Mouse (Mus musculus): ENCODE results near the gene Tppp2. TPM values are rescaled to one million over a fixed set of nuclear protein-coding genes. Genes with fewer than 3 reads are reported as not detected.
A peak's percentile ranks its signal among the peaks of the same experiment; 100 is the strongest.
"Not testable (repeated sequence)": the region's sequence is repeated elsewhere in the genome, so short reads cannot be mapped to it uniquely, and the experiment has no call there.

The Tppp2 gene
- polyA plus RNA-seq, 1 experiment from 2014 or later: not detected

DNA sequence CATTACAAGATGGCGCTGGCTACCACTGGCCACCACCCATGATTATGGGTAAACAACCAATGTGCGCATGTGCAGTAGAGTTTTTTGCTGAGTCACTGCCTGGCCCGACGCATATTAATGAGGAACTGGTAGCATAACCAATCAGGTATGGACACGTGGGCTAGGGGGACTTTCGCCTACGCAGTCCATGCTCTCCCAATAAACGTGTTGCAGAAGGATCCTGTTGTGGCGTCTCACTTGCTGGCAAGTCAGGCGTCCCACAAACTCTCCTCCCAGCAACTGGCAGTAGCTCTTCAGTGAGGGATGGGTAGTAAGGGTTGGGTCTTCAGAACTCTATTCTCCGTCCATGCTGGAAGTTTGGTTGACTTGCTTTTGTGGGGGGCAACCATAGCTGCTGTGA, 8.7 kb downstream of the Tppp2 start:
- not testable (repeated sequence) for H3K4me3 ChIP-seq; H3K9ac ChIP-seq; ATAC-seq (ENCODE audit: extremely low read depth, insufficient number of reproducible peaks, low FRiP score, low TSS enrichment); H3K36me3 ChIP-seq; H3K9me3 ChIP-seq; H3K27ac ChIP-seq (replicated peaks); H3K4me2 ChIP-seq; H3K27me3 ChIP-seq (replicated peaks)
- peaks cover 39% of the 10 kb centered on the region for H3K4me1 ChIP-seq
- 87% methylated on average over 11 of the region's 11 CpGs for WGBS

DNA sequence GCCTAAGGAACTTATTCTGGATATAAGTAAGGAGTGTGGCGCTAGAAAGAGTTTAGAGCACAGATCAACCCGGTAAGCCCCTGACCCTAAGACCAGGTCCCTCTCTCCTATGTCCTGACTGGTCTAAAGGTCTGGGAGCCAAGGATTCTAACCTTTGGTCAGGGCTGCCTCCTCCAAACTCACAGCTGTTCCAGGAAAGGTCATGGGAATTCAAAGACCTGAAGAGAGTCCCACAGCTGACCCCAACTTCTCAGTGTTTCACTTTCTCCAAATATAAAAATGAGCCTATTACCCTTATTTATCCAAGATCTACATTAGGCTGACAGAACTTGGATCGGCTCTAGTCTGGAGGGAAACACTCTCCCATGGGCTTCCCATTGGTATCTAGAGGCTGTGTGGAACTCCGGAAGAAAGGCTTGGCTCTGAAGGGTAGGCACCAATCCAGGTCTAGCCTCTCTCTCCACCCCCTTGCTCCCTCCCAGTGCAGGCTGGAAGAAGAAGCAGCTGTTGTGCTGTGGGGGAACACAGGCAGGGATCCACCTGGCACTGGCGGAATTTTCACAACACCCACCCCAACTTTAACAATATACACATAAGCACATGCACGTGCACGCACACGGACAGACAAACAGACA, 11.2 kb downstream of the Tppp2 start:
- Histone ChIP-seq H3K9me3 (no peaks in the 10 kb centered on the region), H3K27ac (replicated peaks) (peak overlapping the region; percentile 30; the same call in 1 of the 2 replicates), H3K9ac (peak overlapping the region; percentile 24; the same call in 1 of the 2 replicates), H3K4me1 (peaks cover 15% of the 10 kb centered on the region), H3K4me3 (no peak overlapping the region), H3K36me3 (no peaks in the 10 kb centered on the region), H3K27me3 (replicated peaks) (no peaks in the 10 kb centered on the region), H3K4me2 (peak overlapping the region; percentile 28; the same call in 1 of the 2 replicates)
- 67% methylated on average over 8 of the region's 8 CpGs for WGBS
- no peak for ATAC-seq (ENCODE audit: extremely low read depth, insufficient number of reproducible peaks, low FRiP score, low TSS enrichment)

DNA sequence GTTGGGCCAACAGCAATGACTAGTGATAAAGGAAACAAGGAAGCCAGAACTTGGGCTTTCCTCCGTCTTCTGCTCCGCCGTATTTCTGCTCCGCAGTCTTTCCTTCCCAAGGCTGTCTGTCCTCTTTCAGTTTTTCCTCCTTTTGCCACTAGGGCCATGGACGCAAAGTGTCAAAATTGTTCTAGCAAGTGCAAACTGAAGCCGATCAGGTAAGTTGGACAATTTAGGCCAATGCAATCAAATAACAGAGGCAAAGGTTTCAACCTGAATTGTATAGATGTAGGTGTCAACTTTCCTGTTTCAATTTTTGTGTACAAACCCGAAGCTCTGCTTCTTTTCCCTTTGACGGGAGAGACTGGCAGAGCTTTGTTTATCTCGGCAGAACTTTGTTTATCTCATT, 11.7 kb downstream of the Tppp2 start:
- ATAC-seq (ENCODE audit: extremely low read depth, insufficient number of reproducible peaks, low FRiP score, low TSS enrichment): no peak
- H3K27ac ChIP-seq (replicated peaks): peak overlapping the region; percentile 30; the same call in 1 of the 2 replicates
- 50% methylated on average over 9 of the region's 9 CpGs for WGBS

DNA sequence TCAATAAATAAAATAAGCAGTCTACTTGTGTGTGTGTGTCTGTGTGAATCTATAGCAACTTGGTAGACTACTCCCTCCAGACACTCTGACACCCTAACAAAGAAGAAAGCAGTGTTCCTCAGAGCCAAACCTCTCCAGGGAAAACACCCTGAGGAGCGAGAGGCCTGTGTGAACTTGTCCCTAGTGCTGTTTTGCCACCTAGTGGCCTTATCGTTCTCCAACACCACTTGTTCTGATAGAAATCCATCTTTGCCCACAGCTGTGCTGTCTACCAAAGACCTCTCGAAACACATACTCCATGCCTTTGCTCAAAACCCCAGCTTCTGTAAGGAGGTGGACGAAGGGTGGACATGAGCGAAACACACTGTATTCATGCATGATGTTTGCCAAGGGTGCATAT, 12.6 kb downstream of the Tppp2 start:
- no peak for ATAC-seq (ENCODE audit: extremely low read depth, insufficient number of reproducible peaks, low FRiP score, low TSS enrichment)
- 28% methylated on average over 5 of the region's 5 CpGs for WGBS
- peak overlapping the region; percentile 44; the same call in 1 of the 2 replicates for H3K9ac ChIP-seq
- H3K27ac ChIP-seq (replicated peaks): no peak overlapping the region
- peaks cover 14% of the 10 kb centered on the region for H3K4me1 ChIP-seq
- H3K27me3 ChIP-seq (replicated peaks): no peaks in the 10 kb centered on the region
- no peaks in the 10 kb centered on the region for H3K36me3 ChIP-seq
- H3K9me3 ChIP-seq: no peaks in the 10 kb centered on the region
- no peak overlapping the region for H3K4me2 ChIP-seq
- H3K4me3 ChIP-seq: no peak overlapping the region

More for the DNA sequence above, 11.7 kb downstream of the Tppp2 start:
- Histone ChIP-seq H3K27me3 (replicated peaks) (no peaks in the 10 kb centered on the region), H3K9me3 (no peaks in the 10 kb centered on the region), H3K4me3 (no peak overlapping the region), H3K9ac (peak overlapping the region; percentile 24), H3K4me2 (peak overlapping the region; percentile 28; the same call in 1 of the 2 replicates), H3K36me3 (no peaks in the 10 kb centered on the region), H3K4me1 (peaks cover 14% of the 10 kb centered on the region)

DNA sequence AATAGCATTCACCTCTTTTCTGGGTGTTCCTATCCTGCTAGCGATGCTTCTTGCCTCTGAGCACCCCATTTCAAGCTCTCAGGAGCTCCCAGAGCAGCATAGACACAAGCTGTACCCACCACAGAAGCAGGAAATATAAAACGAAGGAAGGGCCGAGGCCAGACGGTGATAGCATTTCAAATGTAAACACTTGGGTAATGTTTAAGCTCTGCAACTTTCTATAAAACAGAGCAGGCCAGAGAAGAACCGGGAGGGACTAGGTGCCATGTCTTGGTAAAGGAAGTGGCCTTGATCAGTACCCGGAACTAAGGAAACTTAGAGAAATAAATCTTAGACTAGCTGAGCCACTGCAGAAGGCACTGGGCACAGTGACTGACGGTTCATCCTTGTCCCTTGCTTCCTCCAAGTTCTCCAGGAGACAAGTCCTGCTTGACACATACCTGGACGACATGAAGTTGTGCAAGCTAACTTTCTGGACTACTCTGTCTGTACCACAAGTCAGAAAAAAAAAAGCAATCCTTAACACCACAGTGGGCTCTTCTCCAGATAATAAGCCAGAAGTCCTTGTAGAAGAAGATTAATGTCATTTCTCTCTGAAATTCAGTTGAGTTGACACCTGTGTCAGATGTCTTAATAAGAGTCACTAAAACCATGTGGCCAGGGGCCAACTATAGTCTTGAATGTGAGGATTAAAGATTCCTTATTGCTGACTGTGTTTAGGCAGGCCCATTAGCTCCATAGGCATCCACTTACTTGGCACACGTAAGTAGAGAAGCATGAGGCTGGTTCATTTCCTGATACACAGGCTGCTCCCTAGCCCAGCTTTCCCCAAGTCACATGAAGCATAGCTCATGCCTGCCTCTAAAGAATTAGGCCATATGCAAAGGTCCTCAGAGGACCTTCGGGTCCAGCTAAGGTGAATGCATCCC, 14.1 kb downstream of the Tppp2 start:
- no peaks in the 10 kb centered on the region for H3K9me3 ChIP-seq
- no peak for ATAC-seq (ENCODE audit: extremely low read depth, insufficient number of reproducible peaks, low FRiP score, low TSS enrichment)
- H3K4me1 ChIP-seq: peaks cover 14% of the 10 kb centered on the region
- WGBS: 63% methylated on average over 10 of the region's 10 CpGs
- no peaks in the 10 kb centered on the region for H3K27me3 ChIP-seq (replicated peaks)
- no peak overlapping the region for H3K4me3 ChIP-seq
- H3K36me3 ChIP-seq: no peaks in the 10 kb centered on the region
- no peak overlapping the region for H3K9ac ChIP-seq
- no peak overlapping the region for H3K4me2 ChIP-seq
- H3K27ac ChIP-seq (replicated peaks): no peak overlapping the region

DNA sequence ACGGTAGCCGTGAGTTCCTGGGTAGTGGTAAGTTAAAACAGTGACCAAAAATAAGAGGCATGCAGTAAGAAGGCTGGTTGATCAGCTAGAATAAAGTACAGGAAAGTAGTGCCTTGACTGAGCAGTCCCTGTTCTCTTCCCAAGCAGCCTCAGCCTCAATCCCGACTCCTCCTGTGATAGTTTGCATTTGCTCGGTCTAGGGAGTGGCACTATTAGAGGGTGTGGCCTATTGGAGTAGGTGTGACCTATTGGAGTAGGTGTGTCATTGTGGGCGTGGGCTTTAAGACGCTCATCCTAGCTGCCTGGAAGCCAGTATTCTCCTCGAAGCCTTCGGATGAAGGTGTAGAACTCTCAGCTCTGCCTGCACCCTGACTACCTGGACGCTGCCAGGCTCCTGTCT, 20.8 kb downstream of the Tppp2 start:
- H3K4me2 ChIP-seq: no peak overlapping the region
- no peak overlapping the region for H3K27ac ChIP-seq (replicated peaks)
- 79% methylated on average over 9 of the region's 9 CpGs for WGBS
- H3K36me3 ChIP-seq: no peaks in the 10 kb centered on the region
- H3K9ac ChIP-seq: no peak overlapping the region
- no peaks in the 10 kb centered on the region for H3K27me3 ChIP-seq (replicated peaks)
- H3K4me1 ChIP-seq: peaks cover 6% of the 10 kb centered on the region; the same call in 1 of the 2 replicates
- ATAC-seq (ENCODE audit: extremely low read depth, insufficient number of reproducible peaks, low FRiP score, low TSS enrichment): no peak
- no peak overlapping the region for H3K4me3 ChIP-seq
- peaks cover 6% of the 10 kb centered on the region; the same call in 1 of the 2 replicates for H3K9me3 ChIP-seq

DNA sequence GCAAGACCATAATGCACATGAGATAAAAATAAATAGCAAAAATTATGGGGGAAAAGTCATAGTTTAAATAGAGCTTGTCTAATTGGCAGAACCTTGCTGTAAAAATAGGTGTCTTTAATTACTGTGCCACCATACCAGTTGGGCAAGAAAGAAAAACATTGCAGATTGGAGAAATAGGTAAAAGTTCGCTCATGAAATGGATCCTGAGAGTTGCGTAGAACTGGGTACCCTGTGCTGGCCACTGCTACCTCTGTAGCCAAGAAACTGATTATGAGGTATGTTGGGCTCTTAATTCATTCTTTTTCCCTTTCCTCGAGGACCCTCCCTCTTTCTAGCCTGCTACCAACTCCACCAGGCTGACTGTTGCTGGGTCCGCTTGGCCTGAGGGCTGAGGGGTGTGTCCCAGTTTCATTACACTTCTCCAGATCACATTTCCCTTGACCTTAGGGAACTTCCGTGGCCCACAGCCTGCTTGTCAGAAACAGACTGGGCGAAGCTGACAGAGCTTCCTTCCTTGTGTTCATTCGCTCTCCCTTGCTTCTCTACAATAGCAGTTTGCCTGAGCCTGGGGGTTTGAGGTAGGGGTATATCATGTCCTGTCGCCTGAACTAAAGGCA, 22.8 kb downstream of the Tppp2 start:
- no peaks in the 10 kb centered on the region for H3K27me3 ChIP-seq (replicated peaks)
- no peak for ATAC-seq (ENCODE audit: extremely low read depth, insufficient number of reproducible peaks, low FRiP score, low TSS enrichment)
- H3K9ac ChIP-seq: no peak overlapping the region
- H3K36me3 ChIP-seq: no peaks in the 10 kb centered on the region
- H3K4me2 ChIP-seq: no peak overlapping the region
- H3K27ac ChIP-seq (replicated peaks): no peak overlapping the region
- H3K9me3 ChIP-seq: peaks cover 6% of the 10 kb centered on the region; the same call in 1 of the 2 replicates
- 49% methylated on average over 8 of the region's 8 CpGs for WGBS
- peaks cover 6% of the 10 kb centered on the region; the same call in 1 of the 2 replicates for H3K4me1 ChIP-seq
- no peak overlapping the region for H3K4me3 ChIP-seq

DNA sequence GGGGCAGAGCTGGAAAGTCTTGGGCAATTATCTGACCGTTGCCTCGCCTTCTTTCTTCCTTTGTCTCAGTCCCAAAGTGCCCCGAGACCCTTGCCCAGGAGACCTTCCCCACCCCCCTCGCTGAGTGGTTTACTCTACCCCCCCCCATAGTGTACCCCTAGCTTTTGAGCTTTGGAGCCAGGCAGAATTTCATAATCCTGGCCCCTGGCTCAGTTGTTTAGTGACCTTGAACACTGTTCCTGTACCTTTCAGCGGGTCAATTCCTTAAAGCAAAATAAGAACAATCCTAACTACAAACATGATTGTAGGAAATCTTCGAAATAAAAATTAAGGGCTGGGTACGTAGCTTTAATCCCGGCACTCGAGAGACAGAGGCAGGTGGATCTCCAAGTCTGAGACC, 23.4 kb downstream of the Tppp2 start:
- H3K4me1 ChIP-seq: peaks cover 6% of the 10 kb centered on the region; the same call in 1 of the 2 replicates
- H3K9me3 ChIP-seq: peaks cover 6% of the 10 kb centered on the region; the same call in 1 of the 2 replicates
- H3K4me2 ChIP-seq: no peak overlapping the region
- 67% methylated on average over 9 of the region's 9 CpGs for WGBS
- no peak overlapping the region for H3K27ac ChIP-seq (replicated peaks)
- no peak for ATAC-seq (ENCODE audit: extremely low read depth, insufficient number of reproducible peaks, low FRiP score, low TSS enrichment)
- H3K9ac ChIP-seq: no peak overlapping the region
- H3K36me3 ChIP-seq: no peaks in the 10 kb centered on the region
- H3K4me3 ChIP-seq: no peak overlapping the region
- no peaks in the 10 kb centered on the region for H3K27me3 ChIP-seq (replicated peaks)

DNA sequence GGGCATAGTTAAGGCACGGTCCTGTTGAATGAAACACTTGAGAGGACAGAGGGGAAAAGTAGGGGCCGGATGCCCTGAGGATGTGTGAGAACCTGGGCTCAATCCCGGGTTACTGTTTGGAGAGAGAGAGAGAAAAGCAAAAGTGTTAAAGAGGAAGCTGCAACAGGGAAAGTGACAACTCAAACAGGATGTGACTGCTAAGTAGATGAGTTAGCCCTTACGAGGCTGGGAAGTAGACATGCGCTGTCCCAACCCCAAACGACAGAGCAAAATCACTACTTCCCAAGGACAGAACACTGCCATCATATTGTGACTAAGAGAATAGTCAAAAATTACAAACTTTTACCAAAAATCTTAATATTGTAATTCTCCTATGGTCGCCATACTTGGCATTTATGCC, 24.0 kb downstream of the Tppp2 start:
- H3K9ac ChIP-seq: no peak overlapping the region
- no peak overlapping the region for H3K4me2 ChIP-seq
- no peaks in the 10 kb centered on the region for H3K27me3 ChIP-seq (replicated peaks)
- H3K4me1 ChIP-seq: peaks cover 6% of the 10 kb centered on the region; the same call in 1 of the 2 replicates
- H3K9me3 ChIP-seq: peaks cover 6% of the 10 kb centered on the region; the same call in 1 of the 2 replicates
- WGBS: 52% methylated on average over 7 of the region's 7 CpGs
- H3K36me3 ChIP-seq: no peaks in the 10 kb centered on the region
- H3K4me3 ChIP-seq: no peak overlapping the region
- ATAC-seq (ENCODE audit: extremely low read depth, insufficient number of reproducible peaks, low FRiP score, low TSS enrichment): no peak
- H3K27ac ChIP-seq (replicated peaks): no peak overlapping the region

DNA sequence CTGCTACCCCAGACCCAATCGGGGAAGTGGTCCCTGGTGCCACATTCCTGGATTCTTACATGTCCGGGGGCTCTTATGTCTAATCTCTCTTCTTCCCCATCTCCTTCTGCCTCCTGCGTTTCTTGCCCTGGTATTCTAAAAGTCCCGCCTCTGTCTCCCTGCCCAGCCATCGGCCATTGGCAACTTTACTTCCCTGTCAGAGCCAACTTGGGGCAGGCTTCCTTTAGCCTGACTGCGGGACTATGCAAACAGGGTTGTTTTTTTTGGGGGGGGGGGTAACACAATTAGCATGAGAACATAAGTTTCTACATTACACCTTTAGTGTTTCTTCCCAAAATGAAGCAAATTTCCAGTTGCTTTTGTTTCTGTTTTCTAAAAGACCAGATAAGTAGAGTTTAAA, 25.1 kb downstream of the Tppp2 start:
- no peak overlapping the region for H3K27ac ChIP-seq (replicated peaks)
- H3K36me3 ChIP-seq: no peaks in the 10 kb centered on the region
- no peak overlapping the region for H3K4me2 ChIP-seq
- ATAC-seq (ENCODE audit: extremely low read depth, insufficient number of reproducible peaks, low FRiP score, low TSS enrichment): no peak
- no peaks in the 10 kb centered on the region for H3K27me3 ChIP-seq (replicated peaks)
- no peak overlapping the region for H3K4me3 ChIP-seq
- WGBS: 54% methylated on average over 6 of the region's 6 CpGs
- no peak overlapping the region for H3K9ac ChIP-seq
- H3K4me1 ChIP-seq: peaks cover 6% of the 10 kb centered on the region; the same call in 1 of the 2 replicates
- H3K9me3 ChIP-seq: no peaks in the 10 kb centered on the region; the same call in 1 of the 2 replicates

DNA sequence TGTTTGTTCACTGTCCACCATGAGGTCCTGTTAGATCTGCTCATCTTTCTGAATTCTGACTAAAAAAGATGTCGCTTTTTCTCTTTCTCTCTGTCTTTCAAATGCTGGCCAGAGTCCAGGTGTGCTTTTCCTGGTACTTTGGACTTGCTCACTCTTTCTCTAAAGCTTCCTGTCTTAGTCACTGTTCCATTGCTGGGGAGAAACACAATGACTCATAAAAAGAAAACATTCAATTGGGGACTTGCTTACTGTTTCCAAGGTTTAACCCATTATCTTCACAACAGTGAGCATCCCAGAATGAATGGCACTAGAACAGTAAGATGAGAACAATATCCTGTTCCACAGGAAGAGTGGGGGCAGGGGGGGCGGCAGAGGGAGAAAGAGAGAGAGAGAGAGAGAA, 42.1 kb downstream of the Tppp2 start:
- Histone ChIP-seq H3K4me3 (no peak overlapping the region), H3K4me2 (no peak overlapping the region), H3K4me1 (peaks cover 6% of the 10 kb centered on the region), H3K9ac (no peak overlapping the region), H3K27me3 (replicated peaks) (no peaks in the 10 kb centered on the region), H3K9me3 (0 out of 2 replicates have a peak, but pooled peaks cover 2% of the 10 kb centered on the region), H3K27ac (replicated peaks) (no peak overlapping the region), H3K36me3 (no peaks in the 10 kb centered on the region)
- WGBS: 77% methylated on average over 2 of the region's 2 CpGs
- ATAC-seq (ENCODE audit: extremely low read depth, insufficient number of reproducible peaks, low FRiP score, low TSS enrichment): no peak
